Mouse (Mus musculus) cerebellum, adult 9-11 months (tissue): ENCODE data around the gene Cmc1.

ENCODE experiments used
- DNase-seq: peaks from one replicate; pipeline ENCODE4 v3.0.0; 2022

Gene Cmc1

DNA sequence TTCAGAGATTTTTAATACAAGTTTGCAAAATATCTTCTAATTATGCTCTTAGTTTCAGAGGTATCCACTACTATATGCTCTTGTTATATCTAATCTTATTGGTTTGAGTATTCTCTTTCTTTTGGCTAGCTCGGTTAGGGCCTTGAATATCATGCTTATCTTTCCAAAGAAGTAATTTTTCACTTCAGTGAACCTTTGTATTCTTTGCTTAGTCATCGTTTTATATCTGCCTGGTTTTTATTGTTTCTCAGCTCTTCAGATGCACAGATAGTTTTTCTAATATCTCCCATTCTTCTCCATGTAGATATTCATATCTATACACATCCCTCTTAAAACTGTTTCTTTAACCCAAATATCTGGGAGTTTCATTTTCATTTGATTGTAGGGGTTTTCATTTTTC lies 125.0 kb downstream of the Cmc1 start:
- no peak for DNase-seq
